Mouse (Mus musculus) activated CD4-positive, CD25-positive, alpha-beta regulatory T cell (primary cell): ENCODE data around the gene 1700013G24Rik. TPM values are rescaled to one million over a fixed set of nuclear protein-coding genes. Genes with fewer than 3 reads are reported as not detected.

Experiments
- polyA plus RNA-seq, 2 experiments: library from polyadenylated mRNA; unstranded; fragments of 100-300 nt; shearing (Covaris generic); gene quantifications; one replicate each; pipeline ENCODE4 v1.2.1; 2017

1700013G24Rik gene
- not detected for polyA plus RNA-seq

GRCm38 (mm10) chr4:137453234-137453767 lies at the start of gene 1700013G24Rik:
Gene 1700013G24Rik, plus strand, starts transcription at chr4:137453284.

GRCm38 (mm10) chr4:137409691-137410090 lies 43.4 kb upstream of the 1700013G24Rik start, which contains the start of gene Cela3a:
Gene Cela3a, minus strand, starts transcription at chr4:137409791.

GRCm38 (mm10) chr4:137430502-137430901 lies 22.6 kb upstream of the 1700013G24Rik start, which contains the start of gene Cela3b:
Gene Cela3b, minus strand, starts transcription at chr4:137430540.

GRCm38 (mm10) chr4:137468260-137469080 lies 15.4 kb downstream of the 1700013G24Rik start, which contains the start of gene Hspg2:
Gene Hspg2, plus strand, starts transcription at chr4:137468769.

Other genes starting within 250 kb of the 1700013G24Rik start
- gene Wnt4, start 175.8 kb upstream of the 1700013G24Rik start, polyA plus RNA-seq, result under 1 TPM; 0.07 to 0.49 TPM
- 1,000 to 10,000 TPM in 1 of 2 experiments, 100 to 1,000 TPM in 1; 733 to 1,079 TPM for gene Cdc42, start 95.6 kb upstream of the 1700013G24Rik start, polyA plus RNA-seq
- gene Cela3a, start 43.5 kb upstream of the 1700013G24Rik start, polyA plus RNA-seq, result not detected
- gene Cela3b, start 22.7 kb upstream of the 1700013G24Rik start, polyA plus RNA-seq, result not detected
- gene Hspg2, start 15.5 kb downstream of the 1700013G24Rik start, polyA plus RNA-seq, result not detected
- not detected for gene Ldlrad2, start 121.3 kb downstream of the 1700013G24Rik start, polyA plus RNA-seq
- gene Usp48, start 140.5 kb downstream of the 1700013G24Rik start, polyA plus RNA-seq, result 10 to 100 TPM; 79.4 to 87.8 TPM
- 1 to 10 TPM in 1 of 2 experiments, under 1 TPM in 1; 0.28 to 1.6 TPM for gene Rap1gap, start 211.4 kb downstream of the 1700013G24Rik start, polyA plus RNA-seq